Mouse (Mus musculus): ENCODE measurements around the gene Gabbr2. TPM values are rescaled to one million over a fixed set of nuclear protein-coding genes. Genes with fewer than 3 reads are reported as not detected.
A peak's percentile ranks its signal among the peaks of the same experiment; 100 is the strongest.

Gabbr2 gene
- total RNA-seq, 2 experiments from 2014 or later = 1.2 to 1.6 TPM

DNA sequence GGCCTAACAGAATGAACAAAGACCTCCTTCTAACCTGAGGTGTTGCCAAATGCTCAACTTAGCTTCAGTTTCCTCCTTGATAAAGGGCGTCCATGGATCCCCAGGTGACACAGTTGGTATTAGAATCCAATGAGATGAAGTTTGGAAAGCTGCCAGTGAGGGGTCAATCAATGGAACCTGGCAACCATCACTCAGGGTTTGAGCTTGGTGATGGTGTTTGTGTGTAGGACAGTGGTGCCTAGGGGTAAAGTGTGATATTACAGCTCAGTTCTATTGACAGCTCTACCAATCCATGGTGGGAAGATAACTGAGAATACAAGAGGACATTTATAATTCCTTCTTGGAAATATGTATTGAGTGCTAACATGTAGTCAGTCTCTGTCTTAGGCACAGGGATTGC is 271.6 kb downstream of the Gabbr2 start:
- DNase-seq (ENCODE audit: low spot score in 2 of 2) = no peak

DNA sequence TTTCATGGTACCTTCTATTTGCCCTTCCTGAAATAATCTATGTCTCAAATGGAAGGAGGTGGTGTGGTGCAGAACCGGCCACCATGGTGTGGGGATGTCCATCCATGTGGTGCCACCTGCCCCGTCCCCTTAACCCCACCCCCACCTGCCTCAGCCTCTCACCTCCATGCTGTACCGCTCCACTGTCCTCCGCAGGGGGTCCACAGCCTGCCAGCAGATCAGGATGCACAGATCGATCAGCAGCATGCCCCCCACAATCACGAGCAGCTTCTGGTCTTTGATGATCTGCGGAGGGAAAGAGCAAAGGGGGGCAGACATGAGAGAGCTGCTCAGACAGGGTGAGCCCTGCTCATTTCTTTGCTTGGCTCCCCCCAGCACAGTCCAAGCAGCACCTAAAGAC is 273.0 kb downstream of the Gabbr2 start:
- no peak for DNase-seq (ENCODE audit: low spot score in 2 of 2)

DNA sequence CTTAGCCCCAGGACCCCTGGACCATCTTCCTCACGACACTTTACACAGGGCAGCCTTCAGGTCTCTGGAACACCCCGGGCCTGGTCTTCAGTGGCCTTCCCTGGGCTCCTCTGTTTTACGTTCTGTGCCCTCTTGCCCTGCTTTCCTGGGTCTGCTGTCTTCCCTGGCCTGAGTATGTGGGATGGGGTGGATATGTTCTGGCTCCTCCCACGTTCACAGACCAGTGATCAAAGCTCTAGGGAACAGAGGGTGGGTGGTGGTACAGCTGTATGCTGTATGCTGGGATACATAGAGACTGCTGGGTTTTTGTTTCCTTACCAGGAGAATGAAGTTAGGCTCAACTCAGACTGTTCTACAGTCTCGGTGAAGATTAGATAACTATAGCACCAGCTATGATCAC is 274.5 kb downstream of the Gabbr2 start:
- no peak for DNase-seq (ENCODE audit: low spot score in 2 of 2)

DNA sequence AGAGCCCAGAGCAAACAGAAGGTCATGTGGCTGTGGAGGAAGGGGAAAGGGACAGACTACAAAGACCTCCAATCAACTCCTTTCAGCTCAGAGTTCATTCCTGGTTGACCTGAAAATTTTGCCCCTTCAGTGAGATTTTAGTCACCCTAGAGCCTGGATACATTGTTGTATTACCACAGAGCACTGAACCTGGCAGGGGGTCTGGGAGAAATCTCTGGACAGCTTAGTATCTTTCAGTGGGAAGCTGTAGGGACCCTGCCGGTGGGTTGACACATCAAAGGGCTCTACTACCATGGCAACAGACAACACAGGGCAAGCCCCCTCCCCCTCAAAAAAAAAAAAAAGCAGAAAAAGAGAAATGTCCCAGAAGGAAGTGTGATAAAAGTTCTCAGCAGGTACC is 275.3 kb downstream of the Gabbr2 start:
- no peak for DNase-seq (ENCODE audit: low spot score in 2 of 2)

DNA sequence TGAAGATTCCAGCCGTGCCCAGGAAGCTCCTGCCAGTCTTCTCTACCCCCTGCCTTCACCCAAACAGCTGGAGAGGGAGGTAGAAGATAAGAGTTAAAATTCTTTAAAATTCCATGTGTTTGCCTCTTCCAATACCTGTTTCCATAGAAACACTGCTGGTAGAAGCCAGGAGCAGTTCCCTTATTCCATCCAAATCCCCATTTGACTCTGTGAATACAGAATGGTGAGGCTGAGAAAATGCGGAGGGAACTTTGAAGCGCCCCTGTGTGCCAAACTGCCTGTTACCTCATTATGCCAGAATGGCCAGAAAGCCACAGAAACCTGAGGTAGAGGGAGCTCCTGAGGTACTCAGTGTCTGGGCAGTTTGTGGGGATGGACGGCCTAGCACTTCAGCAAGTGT is 281.1 kb downstream of the Gabbr2 start:
- no peak for DNase-seq (ENCODE audit: low spot score in 2 of 2)

DNA sequence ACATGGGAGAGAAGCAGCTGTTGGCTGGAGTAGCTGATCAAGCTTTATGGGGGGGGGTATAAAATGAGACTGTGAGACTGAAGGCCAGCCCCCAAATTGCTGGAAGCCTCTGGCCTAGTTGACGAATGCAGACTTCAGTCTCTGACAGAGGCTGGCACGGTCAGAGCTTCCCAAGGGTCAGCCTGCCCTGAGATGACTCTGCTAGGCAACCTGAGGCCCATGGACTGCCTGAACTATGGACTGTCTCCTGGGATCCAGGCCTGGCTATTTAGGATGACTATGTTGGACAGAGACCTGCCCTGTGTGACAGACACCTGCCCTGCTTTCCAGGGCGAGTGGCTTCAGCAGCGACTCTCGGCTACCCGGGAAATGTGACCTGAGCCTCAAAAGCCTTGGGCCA is 281.7 kb downstream of the Gabbr2 start:
- no peak for DNase-seq (ENCODE audit: low spot score in 2 of 2)

DNA sequence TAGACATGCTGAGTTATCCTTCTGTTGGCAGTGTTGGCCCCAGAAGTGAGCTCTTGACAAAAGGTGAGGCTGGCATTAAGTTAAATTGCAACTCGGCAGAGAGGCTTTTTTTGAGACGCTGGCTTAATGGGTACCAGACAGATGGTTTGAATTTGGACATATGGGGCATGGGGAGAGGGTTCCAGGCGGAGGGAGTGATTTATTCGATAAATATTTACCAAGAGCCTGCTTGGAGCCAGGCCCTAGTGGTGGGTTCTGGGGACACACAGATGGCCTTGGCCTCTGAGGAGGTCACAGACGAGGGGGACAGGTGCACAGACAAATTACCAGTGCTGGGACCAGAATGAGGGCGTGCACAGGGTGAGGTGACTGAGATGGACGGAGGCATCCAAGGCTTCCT is 282.2 kb downstream of the Gabbr2 start:
- DNase-seq (ENCODE audit: low spot score in 2 of 2) = no peak

DNA sequence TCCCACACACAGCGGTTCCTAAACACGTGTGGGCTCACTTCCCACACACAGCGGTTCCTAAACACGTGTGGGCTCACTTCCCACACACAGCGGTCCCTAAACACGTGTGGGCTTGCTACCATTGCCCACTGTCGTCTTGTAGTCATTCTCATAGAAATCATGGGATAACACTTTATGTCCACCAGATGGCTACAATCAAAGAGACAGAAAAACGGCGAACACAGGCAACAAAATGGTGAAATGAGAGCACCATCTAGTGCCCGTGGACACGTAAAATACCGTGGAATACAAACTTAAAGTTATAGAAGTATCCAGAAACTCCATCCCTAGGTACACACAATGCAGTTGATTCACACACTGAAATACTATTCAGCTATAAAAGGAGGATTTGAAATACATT is 285.9 kb downstream of the Gabbr2 start:
- DNase-seq (ENCODE audit: low spot score in 2 of 2) = no peak

DNA sequence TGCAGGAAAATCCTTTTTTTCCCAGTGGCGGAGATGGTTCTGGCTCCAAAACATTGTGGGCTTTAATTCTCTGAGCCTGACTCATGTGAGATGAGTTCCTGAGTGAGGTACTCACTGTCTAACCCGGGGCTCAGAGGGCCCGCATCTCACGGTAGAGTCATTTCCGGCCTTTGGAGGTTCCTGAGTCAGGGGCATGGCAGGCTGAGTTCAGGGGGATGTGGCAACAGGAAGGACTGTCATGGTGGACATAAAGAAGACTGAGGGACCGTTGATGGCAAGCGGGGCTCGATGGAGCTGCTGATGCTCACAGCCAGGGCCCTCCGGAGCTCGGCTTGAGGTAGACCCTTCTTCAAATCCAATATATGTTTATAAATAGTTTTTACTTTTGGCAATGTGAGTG is 288.5 kb downstream of the Gabbr2 start:
- DNase-seq (ENCODE audit: low spot score in 2 of 2) = no peak

DNA sequence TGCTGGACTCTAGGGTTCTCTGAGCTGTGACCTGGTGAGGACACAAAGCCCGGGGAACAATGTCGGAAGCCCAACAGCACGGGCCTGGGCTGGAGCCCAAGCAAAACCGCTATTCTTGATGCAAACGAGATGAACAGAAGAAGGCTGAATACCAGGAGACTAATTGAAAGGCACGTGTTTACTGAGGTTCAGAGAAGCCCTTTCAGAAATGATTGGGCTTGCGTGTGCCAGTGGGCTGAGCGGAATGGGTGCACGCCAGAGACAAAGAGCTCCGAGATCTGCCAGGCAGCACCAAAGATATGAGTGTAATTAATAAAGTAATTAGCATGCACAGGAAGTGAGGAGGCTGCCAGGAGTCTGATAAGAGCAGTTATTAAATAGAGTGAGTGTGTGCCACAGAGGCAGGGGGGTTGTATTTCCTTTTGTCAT is 291.4 kb downstream of the Gabbr2 start:
- no peak for DNase-seq (ENCODE audit: low spot score in 2 of 2)

DNA sequence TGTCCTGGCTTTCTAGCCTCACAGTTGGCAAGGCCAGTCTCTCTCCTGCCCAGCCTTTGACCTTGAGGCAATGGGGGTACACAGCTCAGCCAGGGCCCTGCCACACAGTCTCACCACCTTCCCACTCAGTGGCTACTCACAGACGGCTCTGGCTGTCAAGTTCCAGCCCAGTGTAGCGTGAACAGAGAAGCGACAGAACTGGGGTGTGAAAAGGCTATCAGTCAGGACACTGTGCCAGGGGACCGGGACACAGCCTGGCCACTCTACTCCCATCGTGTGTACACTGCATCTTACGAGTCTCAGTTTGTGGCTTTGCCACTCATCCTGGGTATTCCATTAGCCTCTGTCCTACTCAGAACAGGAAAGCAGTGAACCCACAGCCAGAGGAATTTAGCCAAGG is 295.2 kb downstream of the Gabbr2 start:
- DNase-seq (ENCODE audit: low spot score in 2 of 2) = no peak

DNA sequence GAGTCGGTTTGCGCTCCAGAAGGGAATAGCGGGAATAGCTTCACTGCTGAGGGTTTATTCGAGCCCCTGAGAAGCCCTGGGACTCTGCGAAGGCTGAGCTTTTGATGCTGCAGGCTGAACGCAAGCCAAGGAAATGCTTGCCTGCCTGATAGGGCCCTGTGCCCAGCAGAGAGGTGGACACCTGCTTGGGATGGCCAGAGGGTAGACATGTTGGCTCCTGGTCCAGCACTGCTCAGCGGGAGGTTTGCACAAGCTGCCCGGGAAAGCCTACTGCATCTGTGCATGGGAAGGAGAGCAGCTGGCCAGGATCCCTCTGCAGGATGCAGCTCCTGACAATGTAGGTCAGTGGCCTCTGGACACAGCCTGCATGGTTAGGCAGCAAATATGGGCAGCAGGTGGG is 301.1 kb downstream of the Gabbr2 start:
- no peak for DNase-seq (ENCODE audit: low spot score in 2 of 2)

DNA sequence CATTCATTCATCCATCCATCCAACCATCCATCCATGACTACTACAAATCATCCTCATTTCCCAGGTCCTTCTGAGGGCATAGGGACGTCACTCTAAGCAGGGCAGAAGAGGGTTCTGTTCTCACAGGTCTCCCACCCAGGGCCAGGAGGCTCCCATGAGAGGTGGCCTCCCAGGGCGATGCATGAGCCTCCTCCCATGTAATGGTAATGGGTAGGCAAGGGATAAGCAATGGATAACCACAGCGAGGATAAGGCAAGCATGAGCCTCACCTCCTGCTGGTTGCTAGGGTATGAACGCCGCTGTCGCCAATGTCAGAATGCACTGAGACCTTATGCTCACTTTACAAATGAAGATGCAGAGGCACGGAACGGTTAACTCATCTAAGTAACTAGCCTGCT is 301.7 kb downstream of the Gabbr2 start:
- no peak for DNase-seq (ENCODE audit: low spot score in 2 of 2)

DNA sequence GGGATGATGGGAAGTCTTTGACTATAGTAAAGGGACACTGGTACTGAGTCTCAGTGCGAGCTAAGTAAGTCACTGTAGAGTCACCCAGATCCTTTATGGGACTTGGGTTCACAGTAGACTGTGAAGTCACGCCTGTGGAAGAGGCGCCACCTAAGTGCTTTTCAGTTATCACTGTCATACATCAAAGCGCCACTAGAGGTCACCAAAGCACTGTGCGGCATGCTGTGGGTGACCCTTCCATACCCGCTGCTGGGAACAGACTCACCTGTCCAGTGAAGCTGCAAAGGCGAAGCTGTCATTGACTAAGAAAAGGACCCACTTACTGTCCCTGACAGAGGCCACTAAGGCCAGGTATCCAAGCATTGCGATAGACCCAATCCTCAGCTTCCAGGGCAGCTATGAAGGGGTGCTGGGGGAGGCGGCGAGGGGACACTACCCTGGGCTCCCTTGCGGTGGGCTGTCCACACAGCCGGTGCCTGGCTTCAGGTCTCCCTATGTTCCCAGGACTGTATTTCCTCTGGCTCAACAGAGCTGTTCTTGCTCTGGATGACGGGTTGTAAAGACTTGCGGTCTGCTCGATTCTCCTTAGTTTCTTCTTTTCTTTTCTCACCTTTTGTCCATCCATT is 302.2 kb downstream of the Gabbr2 start:
- DNase-seq (ENCODE audit: low spot score in 2 of 2) = peak; percentile 39 to 44

DNA sequence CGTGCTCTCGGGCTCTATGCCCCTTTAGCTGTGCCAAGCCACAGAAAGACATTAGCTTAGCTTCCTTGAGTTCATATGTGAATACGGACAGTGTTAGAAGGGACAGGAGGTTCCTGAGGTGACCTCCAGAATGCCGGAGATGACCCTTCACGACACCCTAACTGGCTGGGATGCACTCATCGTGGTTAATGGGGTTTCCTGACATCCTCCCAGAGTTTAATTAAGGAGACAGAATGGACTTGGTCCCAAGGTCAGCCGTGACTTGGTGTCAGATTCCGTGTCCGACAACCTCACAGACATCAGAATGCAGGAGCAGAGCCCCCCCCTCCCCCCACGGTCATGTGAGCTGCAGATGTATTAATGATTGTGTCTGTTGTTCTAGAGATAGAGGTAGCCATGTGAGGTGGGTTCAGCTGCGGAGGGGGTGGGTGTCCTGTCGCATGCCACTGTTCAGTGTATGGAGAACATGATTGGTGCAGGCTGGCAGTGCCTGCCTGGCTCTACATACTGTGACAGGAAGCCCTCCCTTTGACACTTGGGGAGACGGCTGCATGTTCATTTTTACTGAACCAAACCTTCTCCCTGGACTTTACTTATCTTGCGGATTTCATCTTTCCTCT is 303.4 kb downstream of the Gabbr2 start:
- DNase-seq (ENCODE audit: low spot score in 2 of 2) = no peak

DNA sequence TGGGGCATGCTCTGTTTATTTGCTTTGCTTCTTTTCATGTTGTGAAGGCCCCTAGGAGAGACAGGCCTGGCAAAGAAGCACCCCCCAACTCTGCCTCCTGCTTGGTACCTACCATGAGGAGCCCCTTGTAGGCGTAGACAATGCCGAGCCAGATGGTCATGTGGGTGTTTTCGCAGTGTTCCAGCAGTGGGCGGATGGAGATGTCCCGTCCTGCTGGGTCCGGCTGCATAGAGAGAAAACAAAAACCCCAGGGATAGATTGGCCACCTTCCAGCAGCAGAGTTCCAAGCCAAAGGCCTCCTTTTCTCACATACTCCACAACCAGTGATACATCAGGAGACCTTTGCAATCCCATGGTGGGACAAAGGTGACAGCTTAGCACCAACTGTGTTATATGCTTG is 307.5 kb downstream of the Gabbr2 start:
- DNase-seq (ENCODE audit: low spot score in 2 of 2) = no peak

DNA sequence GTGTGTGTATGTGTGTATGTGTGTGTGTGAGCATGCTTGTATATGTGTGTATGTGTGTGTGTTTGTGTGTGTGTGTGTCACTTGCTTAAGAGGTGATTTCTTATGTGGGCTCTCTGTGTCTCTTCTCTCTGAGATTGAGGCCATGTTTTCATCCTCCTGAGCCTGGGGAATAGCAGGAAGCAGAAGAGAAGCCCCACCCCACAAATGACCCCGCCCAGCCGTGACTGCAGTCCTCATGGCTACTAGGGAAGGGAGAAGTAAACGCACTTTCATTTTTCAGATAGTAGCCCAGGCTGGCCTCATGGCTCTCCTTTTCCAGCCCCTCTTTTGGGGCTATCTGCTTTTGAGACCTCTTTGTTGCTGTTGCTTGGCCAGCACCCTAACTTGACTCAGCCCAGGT is 315.0 kb downstream of the Gabbr2 start:
- DNase-seq (ENCODE audit: low spot score in 2 of 2) = no peak

DNA sequence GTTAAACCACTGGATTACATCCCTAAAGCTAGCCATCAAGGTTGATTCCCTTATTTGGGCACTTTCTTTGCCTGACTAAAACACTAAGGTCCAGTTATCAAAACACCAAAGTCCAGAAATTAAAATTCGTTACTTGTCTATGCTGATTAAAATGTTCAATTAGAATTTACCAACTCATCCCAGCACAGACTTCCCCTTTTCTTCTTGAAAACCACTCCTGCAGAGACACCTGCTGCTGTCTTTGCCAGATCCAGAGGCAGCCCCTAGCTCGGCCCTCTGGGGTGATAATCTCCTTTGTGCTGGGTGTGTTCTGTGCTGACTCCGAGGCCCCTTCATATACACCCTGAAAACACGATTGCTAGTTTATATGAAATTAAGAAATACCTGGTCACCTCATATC is 315.7 kb downstream of the Gabbr2 start:
- DNase-seq (ENCODE audit: low spot score in 2 of 2) = no peak

DNA sequence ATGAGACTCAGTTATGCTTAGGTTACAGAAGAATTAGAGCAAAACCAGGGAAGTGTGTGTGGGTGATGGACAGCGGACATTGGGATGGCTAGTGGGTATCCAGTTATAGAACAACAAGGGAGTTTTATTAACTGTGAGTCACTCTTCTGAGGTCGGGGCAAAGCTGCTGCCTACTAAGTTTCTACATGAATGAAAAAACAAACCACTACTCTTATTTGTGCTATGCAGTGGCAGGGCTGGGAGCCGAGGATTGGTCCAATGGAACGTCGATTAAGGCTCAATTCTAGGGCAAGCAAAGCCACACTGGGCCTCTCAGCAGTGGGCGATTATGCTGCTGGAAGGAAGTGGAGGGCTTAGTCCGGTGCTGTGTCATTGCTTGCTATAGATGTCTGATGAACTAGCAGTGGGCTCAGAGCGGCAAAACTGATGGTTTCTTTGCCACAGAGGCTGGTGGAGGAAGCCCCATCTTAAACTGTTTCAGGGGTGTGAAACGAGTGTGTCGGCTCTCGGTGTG is 316.3 kb downstream of the Gabbr2 start:
- DNase-seq (ENCODE audit: low spot score in 2 of 2) = no peak

DNA sequence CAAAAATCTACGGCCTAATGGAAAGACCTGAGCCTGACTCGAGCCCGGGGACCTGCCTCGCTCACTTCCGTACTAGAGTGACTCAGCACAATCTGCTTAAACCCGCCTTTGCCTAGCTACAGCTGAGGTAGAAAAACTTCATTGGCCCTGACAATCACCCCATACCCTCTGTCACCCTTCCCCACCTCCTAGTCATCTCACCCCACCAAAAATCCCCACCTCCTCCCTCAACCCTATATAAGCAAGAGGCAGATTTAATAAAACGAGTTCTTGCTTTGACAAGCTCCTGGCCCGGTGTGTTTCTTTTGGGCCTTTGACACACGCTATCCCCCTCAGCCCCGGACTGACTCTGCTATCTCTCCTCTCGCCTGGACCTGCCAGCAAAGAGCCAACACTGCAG is 323.1 kb downstream of the Gabbr2 start:
- no peak for DNase-seq (ENCODE audit: low spot score in 2 of 2)

DNA sequence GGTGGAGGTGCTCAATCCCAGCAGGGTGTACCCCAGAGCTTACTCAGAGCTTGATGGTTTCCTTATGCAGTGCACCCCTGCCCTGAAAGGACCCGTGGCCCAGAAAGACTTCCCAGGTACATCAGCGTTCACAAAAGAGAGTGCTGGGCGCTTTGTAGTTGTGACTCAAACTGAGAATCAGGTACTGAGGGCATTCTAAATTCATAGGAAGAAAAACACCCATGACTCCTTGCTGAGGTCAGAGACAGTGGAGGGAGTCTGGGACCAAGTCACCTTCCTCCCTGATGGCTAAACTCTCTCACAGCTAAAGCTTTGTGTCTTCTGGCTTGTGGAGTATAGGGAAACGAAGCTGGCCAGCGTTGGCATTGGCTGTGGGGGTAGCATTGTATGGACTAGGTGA is 325.3 kb downstream of the Gabbr2 start:
- no peak for DNase-seq (ENCODE audit: low spot score in 2 of 2)

DNA sequence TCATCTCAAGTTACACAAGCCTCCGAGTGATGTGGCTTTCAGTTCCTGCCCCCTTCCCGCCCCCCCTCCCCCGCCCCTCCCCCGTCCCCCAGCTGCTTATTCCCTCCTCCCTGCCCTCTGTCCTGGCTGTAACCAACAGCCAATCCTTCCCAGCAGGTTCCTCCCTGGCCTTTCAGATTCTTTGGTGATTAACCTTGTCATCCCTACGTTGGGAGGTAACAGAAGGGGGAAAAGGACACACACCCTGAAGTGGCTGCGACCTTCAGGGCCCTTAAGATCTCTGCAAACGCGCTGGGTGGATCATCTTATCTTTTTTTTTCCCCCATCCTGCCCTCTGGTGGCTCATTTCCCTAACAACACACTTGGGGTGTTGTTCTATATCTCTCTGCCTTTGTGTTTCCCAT is 326.3 kb downstream of the Gabbr2 start:
- DNase-seq (ENCODE audit: low spot score in 2 of 2) = no peak

Measured in adrenal gland, postnatal 4 days (tissue).